10 mouse cellular contexts compared by ENCODE assay signal in genomic region chr12:116325545-116325944, GRCm38 (mm10). TPM values are rescaled to one million over a fixed set of nuclear protein-coding genes. Genes with fewer than 3 reads are reported as not detected.
DNase-seq lines count a peak whose midpoint lies in the region; ATAC-seq lines count a peak whose summit lies in the region.
"Had no signal": no experiment of that assay in that cellular context is flagged by ENCODE, and none has a peak within 500 bp of the region (broad histone marks: within the 10 kb centered on the region; RNA-seq: fewer than 3 reads in every experiment).

No protein-coding gene starts in this region.

- H3K9ac ChIP-seq in stomach, embryonic 15.5 days, result no peak overlapping the region
- H3K9ac ChIP-seq in liver, embryonic 11.5 days (ENCODE audit: low read depth, low read length), result no peak overlapping the region
- H3K9ac ChIP-seq: liver, embryonic 14.5 days had no signal

- H3K9me3 ChIP-seq in stomach, embryonic 15.5 days, result no peaks in the 10 kb centered on the region
- no peaks in the 10 kb centered on the region for H3K9me3 ChIP-seq in liver, embryonic 11.5 days (ENCODE audit: control insufficient read depth, low read length)

- peak; percentile 27; the same call in 1 of the 2 replicates for ATAC-seq in granulocyte monocyte progenitor cell, adult 5-6 weeks (replicated peaks; ENCODE audit: poor library complexity, severe bottlenecking)
- ATAC-seq in stomach, embryonic 15.5 days (ENCODE audit: insufficient read depth, low FRiP score, low read depth), result no peak
- no peak for ATAC-seq in liver, embryonic 11.5 days (replicated peaks; ENCODE audit: low FRiP score)

- H3K4me3 ChIP-seq in stomach, embryonic 15.5 days (replicated peaks), result no peak overlapping the region
- H3K4me3 ChIP-seq in liver, embryonic 11.5 days (ENCODE audit: low read depth, low read length), result no peak overlapping the region
- H3K4me3 ChIP-seq: erythroblast, embryonic 14.5 days had no signal

- H3K4me2 ChIP-seq in stomach, embryonic 15.5 days, result no peak overlapping the region
- H3K4me2 ChIP-seq in liver, embryonic 11.5 days, result no peak overlapping the region

- intact Hi-C loops in left cerebral cortex, postnatal 4 days (cut with DNase I), result no loop called here

- peak overlapping the region; percentile 84 for H3K27ac ChIP-seq in stomach, embryonic 15.5 days
- H3K27ac ChIP-seq in liver, embryonic 11.5 days (ENCODE audit: low read depth, low read length), result no peak overlapping the region
- H3K27ac ChIP-seq: liver, embryonic 14.5 days had no signal

- no peaks in the 10 kb centered on the region for H3K4me1 ChIP-seq in stomach, embryonic 15.5 days
- no peaks in the 10 kb centered on the region for H3K4me1 ChIP-seq in liver, embryonic 11.5 days (replicated peaks; ENCODE audit: control insufficient read depth, insufficient read depth, low read length)

- peak; percentile 55 to 56 for DNase-seq in left cerebral cortex, adult 18-20 months (ENCODE audit: low spot score in 2 of 2)
- DNase-seq in left cerebral cortex, postnatal 4 days, result no peak
- DNase-seq in left cerebral cortex, adult 9 months (ENCODE audit: low spot score in 2 of 2), result peak; percentile 8 to 55
- no peak for DNase-seq in retina, embryonic 14.5 days (ENCODE audit: low spot score)
- DNase-seq in liver, embryonic 11.5 days (ENCODE audit: low spot score), result no peak

- WGBS in stomach, embryonic 15.5 days, result 54% methylated on average over 4 of the region's 4 CpGs
- WGBS in liver, embryonic 11.5 days, result 84% methylated on average over 4 of the region's 4 CpGs

- 0 out of 2 replicates have a peak, but pooled peaks cover 6% of the 10 kb centered on the region for H3K36me3 ChIP-seq in stomach, embryonic 15.5 days
- peaks cover 4% of the 10 kb centered on the region; the same call in 1 of the 2 replicates for H3K36me3 ChIP-seq in liver, embryonic 11.5 days (ENCODE audit: control insufficient read depth, insufficient read depth, low read length)

- no peaks in the 10 kb centered on the region for H3K27me3 ChIP-seq in stomach, embryonic 15.5 days (replicated peaks)
- H3K27me3 ChIP-seq in liver, embryonic 11.5 days (replicated peaks; ENCODE audit: control insufficient read depth, insufficient read depth, low read length), result no peaks in the 10 kb centered on the region

RNA-seq across cellular contexts. Expression of gene Esyt2, which starts 44.5 kb away (rescaled TPM):
- total RNA-seq in left cerebral cortex, adult 18-20 months (2021), result 10 to 100 TPM; 57.8 to 58.5 TPM
- total RNA-seq in left cerebral cortex, postnatal 4 days (2021), result 10 to 100 TPM; 52.5 to 72.2 TPM
- 29.1 and 32.8 TPM in 2 replicates for total RNA-seq in granulocyte monocyte progenitor cell, adult 5-6 weeks (2014; fragmentation: Nextera tagmentation)
- 32.0 and 41.6 TPM in 2 replicates for total RNA-seq in granulocyte monocyte progenitor cell, adult 5-6 weeks (2017)
- polyA plus RNA-seq in stomach, embryonic 15.5 days (2015; fragmentation: Nextera tagmentation; extraction: Ambion mirVana), result 28.4 and 29.9 TPM in 2 replicates
- polyA plus RNA-seq in liver, embryonic 11.5 days (2014; fragmentation: Nextera tagmentation; extraction: Ambion mirVana), result 20.9 and 21.1 TPM in 2 replicates

RNA-seq across cellular contexts. Expression of gene Gm11027, which starts 50.4 kb away (rescaled TPM):
- total RNA-seq in left cerebral cortex, adult 18-20 months (2021), result not detected
- not detected for total RNA-seq in left cerebral cortex, postnatal 4 days (2021)
- total RNA-seq in granulocyte monocyte progenitor cell, adult 5-6 weeks (2014; fragmentation: Nextera tagmentation), result not detected in 2 replicates
- total RNA-seq in granulocyte monocyte progenitor cell, adult 5-6 weeks (2017), result not detected in 2 replicates
- not detected in 2 replicates for polyA plus RNA-seq in stomach, embryonic 15.5 days (2015; fragmentation: Nextera tagmentation; extraction: Ambion mirVana)
- polyA plus RNA-seq in liver, embryonic 11.5 days (2014; fragmentation: Nextera tagmentation; extraction: Ambion mirVana), result not detected in 2 replicates
- polyA plus RNA-seq: erythroblast, embryonic 14.5 days; liver, embryonic 14.5 days; spleen, adult 2 months had no signal

Comparison
In these comparisons a context has a peak if more than half of its experiments do, and no peak if none do; other contexts are left out.
1. DNase-seq: peak in left cerebral cortex, adult 18-20 months (2 of 2) and left cerebral cortex, adult 9 months (2 of 2); none in left cerebral cortex, postnatal 4 days (single experiment), retina, embryonic 14.5 days (single experiment) and liver, embryonic 11.5 days (single experiment).